Mouse (Mus musculus) retina, postnatal 1 day (tissue): Measurements from ENCODE around the gene Dok3.

ENCODE experiments used
- DNase-seq: peaks from one replicate; pipeline ENCODE4 v3.0.0-alpha.2; 2012

The Dok3 gene

DNA sequence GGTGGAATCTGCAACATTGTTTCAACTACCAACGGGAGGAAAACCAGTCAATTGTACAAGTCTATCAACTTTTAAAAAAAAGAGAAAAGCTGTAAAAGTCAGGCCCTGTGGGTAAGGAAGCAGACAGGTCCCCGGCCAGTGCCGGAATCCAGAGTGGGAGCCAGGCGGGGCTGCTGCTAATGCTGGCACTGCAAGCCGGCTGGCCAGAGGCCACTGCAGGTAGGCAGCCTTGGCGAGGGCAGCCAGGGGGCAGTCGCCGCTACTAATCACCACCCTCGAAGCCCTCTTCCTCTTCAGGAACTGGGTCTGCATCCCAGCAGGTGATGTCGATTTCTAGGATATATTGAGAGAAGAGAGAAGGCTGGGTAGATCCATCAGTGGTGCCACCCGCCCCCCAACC is 55.1 kb downstream of the Dok3 start:
- no peak for DNase-seq
